Mouse (Mus musculus) erythroblast, embryonic 14.5 days (primary cell): ENCODE measurements at regions not wholly inside any gene's neighbourhood (a gene's known extent, or its start where the extent isn't known, plus 50 kb on each side); places are given as distances from the start of the nearest gene placed in this dataset.

ENCODE experiments used
- H3K27me3 ChIP-seq: 2 replicates; pipeline ENCODE4 v1.6.1; 2012; ENCODE audit warnings: inconsistent platforms; ENCODE audit not compliant: control insufficient read depth
- H3K36me3 ChIP-seq: 2 replicates; pipeline ENCODE4 v1.6.1; 2012; ENCODE audit warnings: mild to moderate bottlenecking, inconsistent platforms; ENCODE audit not compliant: control insufficient read depth
- H3K4me1 ChIP-seq: 2 replicates; pipeline ENCODE4 v1.6.1; 2012; ENCODE audit warnings: inconsistent platforms; ENCODE audit not compliant: control insufficient read depth
- H3K4me3 ChIP-seq: replicated peaks from 2 replicates; pipeline ENCODE3; 2012; ENCODE audit warnings: moderate library complexity, mild to moderate bottlenecking, inconsistent platforms
- H3K9me3 ChIP-seq: 2 replicates; pipeline ENCODE4 v1.6.1; 2012; ENCODE audit warnings: low read length, inconsistent platforms, mixed read lengths; ENCODE audit not compliant: control insufficient read depth
- GATA1 ChIP-seq: IDR thresholded peaks from 2 replicates; pipeline ENCODE4 v1.6.1; 2012; ENCODE audit warnings: low read length, inconsistent platforms, mixed read lengths
- TAL1 ChIP-seq: IDR thresholded peaks from 3 replicates; pipeline ENCODE4 v1.6.1; 2012; ENCODE audit warnings: low read length, inconsistent platforms, mixed read lengths

- TF ChIP-seq GATA1 (no peak), TAL1 (no peak)
- H3K4me1 ChIP-seq, result no peaks in the 10 kb centered on the region
- no peaks in the 10 kb centered on the region for H3K9me3 ChIP-seq
- H3K4me3 ChIP-seq, result no peak overlapping the region
- H3K36me3 ChIP-seq, result no peaks in the 10 kb centered on the region
- H3K27me3 ChIP-seq, result no peaks in the 10 kb centered on the region
Measured at GRCm38 (mm10) chr11:111256596-111256995, 190.6 kb downstream of the Kcnj2 start.

GRCm38 (mm10) chr11:111260691-111261383, 194.9 kb downstream of the Kcnj2 start:
- H3K4me3 ChIP-seq, result no peak overlapping the region
- no peaks in the 10 kb centered on the region for H3K4me1 ChIP-seq
- no peaks in the 10 kb centered on the region for H3K9me3 ChIP-seq
- H3K36me3 ChIP-seq, result no peaks in the 10 kb centered on the region
- H3K27me3 ChIP-seq, result no peaks in the 10 kb centered on the region
- no peak for TF ChIP-seq TAL1
- no peak for TF ChIP-seq GATA1

GRCm38 (mm10) chr11:111273651-111274050, 207.7 kb downstream of the Kcnj2 start:
- no peaks in the 10 kb centered on the region for H3K27me3 ChIP-seq
- TF ChIP-seq GATA1 (no peak), TAL1 (no peak)
- H3K4me3 ChIP-seq, result no peak overlapping the region
- H3K9me3 ChIP-seq, result peaks cover 2% of the 10 kb centered on the region; the same call in 1 of the 2 replicates
- no peaks in the 10 kb centered on the region for H3K36me3 ChIP-seq
- H3K4me1 ChIP-seq, result no peaks in the 10 kb centered on the region

GRCm38 (mm10) chr11:111280769-111281168, 214.8 kb downstream of the Kcnj2 start:
- Histone ChIP-seq H3K27me3 (no peaks in the 10 kb centered on the region), H3K9me3 (no peaks in the 10 kb centered on the region; the same call in 1 of the 2 replicates), H3K36me3 (no peaks in the 10 kb centered on the region), H3K4me3 (no peak overlapping the region), H3K4me1 (no peaks in the 10 kb centered on the region)
- TF ChIP-seq GATA1, result no peak
- no peak for TF ChIP-seq TAL1

GRCm38 (mm10) chr11:111281237-111282160, 215.5 kb downstream of the Kcnj2 start:
- Histone ChIP-seq H3K27me3 (no peaks in the 10 kb centered on the region), H3K9me3 (no peaks in the 10 kb centered on the region), H3K36me3 (no peaks in the 10 kb centered on the region), H3K4me3 (no peak overlapping the region), H3K4me1 (no peaks in the 10 kb centered on the region)
- TF ChIP-seq GATA1, result no peak
- no peak for TF ChIP-seq TAL1

- no peak overlapping the region for H3K4me3 ChIP-seq
- no peaks in the 10 kb centered on the region for H3K27me3 ChIP-seq
- no peaks in the 10 kb centered on the region for H3K4me1 ChIP-seq
- H3K9me3 ChIP-seq, result no peaks in the 10 kb centered on the region
- H3K36me3 ChIP-seq, result no peaks in the 10 kb centered on the region
- no peak for TF ChIP-seq GATA1
Measured at GRCm38 (mm10) chr11:111282283-111282682, 216.3 kb downstream of the Kcnj2 start.

- no peak for TF ChIP-seq GATA1
- TF ChIP-seq TAL1, result no peak
Measured at GRCm38 (mm10) chr11:111290537-111290936, 224.6 kb downstream of the Kcnj2 start.

GRCm38 (mm10) chr11:111296309-111296721, 230.4 kb downstream of the Kcnj2 start:
- TF ChIP-seq GATA1 (no peak), TAL1 (no peak)
- Histone ChIP-seq H3K4me1 (no peaks in the 10 kb centered on the region), H3K4me3 (no peak overlapping the region), H3K36me3 (no peaks in the 10 kb centered on the region), H3K27me3 (no peaks in the 10 kb centered on the region; the same call in 1 of the 2 replicates), H3K9me3 (peaks cover 7% of the 10 kb centered on the region; the same call in 1 of the 2 replicates)

More at GRCm38 (mm10) chr11:111290537-111290936, 224.6 kb downstream of the Kcnj2 start:
- Histone ChIP-seq H3K27me3 (no peaks in the 10 kb centered on the region), H3K9me3 (peaks cover 5% of the 10 kb centered on the region; the same call in 1 of the 2 replicates), H3K36me3 (no peaks in the 10 kb centered on the region), H3K4me3 (no peak overlapping the region), H3K4me1 (no peaks in the 10 kb centered on the region)

- H3K4me3 ChIP-seq, result no peak overlapping the region
- TF ChIP-seq GATA1 (no peak), TAL1 (no peak)
- no peaks in the 10 kb centered on the region for H3K9me3 ChIP-seq
- H3K36me3 ChIP-seq, result no peaks in the 10 kb centered on the region
- no peaks in the 10 kb centered on the region for H3K4me1 ChIP-seq
- H3K27me3 ChIP-seq, result no peaks in the 10 kb centered on the region
Measured at GRCm38 (mm10) chr11:111312802-111313201, 246.8 kb downstream of the Kcnj2 start.
